14 mouse cellular contexts compared by ENCODE assay signal in genomic region chr8:120151151-120151550, GRCm38 (mm10). TPM values are rescaled to one million over a fixed set of nuclear protein-coding genes. Genes with fewer than 3 reads are reported as not detected.
"Had no signal": no experiment of that assay in that cellular context is flagged by ENCODE, and none has a peak within 500 bp of the region (broad histone marks: within the 10 kb centered on the region; RNA-seq: fewer than 3 reads in every experiment).

No protein-coding gene starts in this region.

- H3K4me2 ChIP-seq: limb, embryonic 15.5 days; liver, embryonic 12.5 days; lung, embryonic 14.5 days; midbrain, embryonic 13.5 days had no signal

- DNase-seq: kidney, adult 8-10 months; kidney, postnatal 25 days; layer of hippocampus, adult 9-11 months; layer of hippocampus, postnatal 36 days; lung, embryonic 14.5 days; lung, postnatal 10 days; lung, postnatal 4 days; thymus, adult 18-20 months; thymus, postnatal 14 days had no signal

- H3K27ac ChIP-seq: limb, embryonic 15.5 days; liver, embryonic 12.5 days; midbrain, embryonic 13.5 days had no signal

- H3K4me3 ChIP-seq: limb, embryonic 15.5 days; liver, embryonic 12.5 days; midbrain, embryonic 13.5 days had no signal

- H3K27me3 ChIP-seq: limb, embryonic 15.5 days; liver, embryonic 12.5 days had no signal

- H3K36me3 ChIP-seq: limb, embryonic 15.5 days; liver, embryonic 12.5 days had no signal

- H3K9ac ChIP-seq: limb, embryonic 15.5 days; liver, embryonic 12.5 days; lung, embryonic 14.5 days; midbrain, embryonic 13.5 days had no signal

- ATAC-seq: liver, embryonic 12.5 days; midbrain, embryonic 13.5 days had no signal

- H3K9me3 ChIP-seq: limb, embryonic 15.5 days; liver, embryonic 12.5 days; midbrain, embryonic 13.5 days had no signal

RNA-seq across cellular contexts. Expression of gene Fam92b, which starts 26.1 kb away (rescaled TPM):
- total RNA-seq: megakaryocyte-erythroid progenitor cell, adult 5-6 weeks had no signal
- polyA plus RNA-seq: limb, embryonic 15.5 days; liver, embryonic 12.5 days; liver, embryonic 16.5 days; lung, embryonic 14.5 days had no signal
